Mouse (Mus musculus): Measurements from ENCODE around the gene Gm8369.
"Not testable (repeated sequence)": the region's sequence is repeated elsewhere in the genome, so short reads cannot be mapped to it uniquely, and the experiment has no call there.

Gm8369 gene

DNA sequence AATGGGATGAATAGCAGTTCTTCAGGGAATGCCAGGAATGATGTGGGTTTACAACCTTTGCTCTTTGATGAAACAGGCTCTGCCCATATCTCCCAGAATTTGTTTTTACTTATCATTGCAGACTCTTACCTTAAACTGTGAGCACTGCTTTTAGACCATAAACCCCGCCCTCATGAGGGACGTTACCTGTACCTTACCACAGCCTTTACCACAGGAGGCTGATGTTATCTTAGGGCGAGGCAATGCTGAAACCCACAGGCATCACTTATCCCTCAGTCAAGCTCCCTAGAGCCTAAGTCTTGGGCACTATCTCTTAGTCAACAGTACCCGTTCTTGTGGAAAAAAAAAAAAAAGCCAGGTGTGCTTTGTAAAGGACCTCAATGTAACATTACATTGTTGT, 31.1 kb downstream of the Gm8369 start:
- no peak for DNase-seq

DNA sequence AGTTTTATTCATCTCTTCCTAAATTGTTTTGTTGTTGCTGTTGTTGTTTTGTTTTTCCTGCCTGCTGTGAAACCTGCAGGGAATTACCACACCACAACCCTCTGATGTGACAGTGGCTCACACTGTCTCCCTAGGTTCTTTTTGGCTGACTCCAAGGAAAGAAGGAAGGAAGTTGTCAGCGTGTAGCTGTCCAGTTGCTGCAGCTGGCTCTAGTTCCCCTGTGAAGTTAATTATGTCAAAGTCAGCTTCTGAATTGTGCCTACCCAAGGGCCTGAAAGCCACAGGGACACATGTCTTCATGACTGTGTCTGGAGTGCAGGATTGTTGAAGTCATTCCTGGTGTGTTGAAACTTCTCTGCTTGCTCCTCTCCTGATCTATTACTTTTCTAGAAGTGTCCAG, 31.6 kb downstream of the Gm8369 start:
- peak in 1 of 2 experiments; percentile 3 for DNase-seq

DNA sequence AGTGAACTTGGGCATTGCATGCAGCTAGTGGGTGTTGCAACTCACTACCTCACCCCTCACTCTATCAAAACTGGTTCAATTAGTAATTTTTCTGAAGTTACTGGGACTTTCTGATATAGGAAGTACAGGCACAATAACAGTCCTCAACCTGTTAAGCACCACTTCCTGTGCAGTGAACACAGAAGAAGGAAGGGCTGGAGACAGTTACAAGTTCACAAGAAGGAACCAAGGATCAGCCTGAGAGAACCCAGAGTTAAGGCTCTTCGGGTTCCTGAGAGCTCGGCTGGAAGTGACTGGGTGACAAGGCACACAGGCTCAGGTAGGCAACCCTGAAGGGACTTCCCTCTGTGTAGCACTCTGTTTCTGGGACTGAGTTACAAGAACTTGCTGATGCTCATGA, 32.6 kb downstream of the Gm8369 start:
- not testable (repeated sequence) for DNase-seq

DNA sequence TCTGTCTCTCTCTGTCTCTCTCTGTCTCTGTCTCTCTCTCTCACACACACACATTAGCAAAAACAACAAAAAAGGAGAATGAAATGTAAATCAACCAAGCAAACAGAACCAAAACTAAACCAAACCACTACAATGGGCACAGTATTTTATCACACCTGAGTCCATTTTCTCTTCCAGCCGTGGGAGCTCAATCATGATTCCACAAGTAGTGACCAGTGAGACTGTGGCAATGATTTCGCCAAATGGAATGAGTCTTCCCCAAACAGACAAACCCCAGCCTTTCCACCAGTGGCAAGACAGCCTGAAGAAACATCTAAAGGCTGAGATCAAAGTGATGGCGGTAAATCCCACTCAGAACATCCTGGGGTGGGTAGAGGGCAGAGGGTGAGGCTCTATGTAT, 34.4 kb downstream of the Gm8369 start:
- no peak for DNase-seq

DNA sequence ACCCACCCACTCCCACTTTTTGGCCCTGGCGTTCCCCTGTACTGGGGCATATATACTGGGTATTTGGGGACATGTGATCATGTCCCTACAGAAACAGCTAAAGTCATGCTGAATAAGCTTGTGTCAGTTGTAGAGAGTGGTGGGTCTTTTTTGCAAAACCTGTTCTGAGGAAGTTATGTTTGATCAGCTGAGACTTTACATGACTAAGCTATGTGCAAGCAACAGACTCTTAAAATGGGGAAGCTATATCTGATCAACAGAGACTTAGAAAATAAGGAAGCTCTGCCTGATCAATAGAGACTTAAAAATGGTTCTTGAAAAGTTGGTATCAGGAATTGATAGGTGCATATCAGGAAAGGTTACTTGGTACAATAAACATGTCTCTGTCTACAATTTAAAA, 47.7 kb downstream of the Gm8369 start:
- DNase-seq: no peak

DNA sequence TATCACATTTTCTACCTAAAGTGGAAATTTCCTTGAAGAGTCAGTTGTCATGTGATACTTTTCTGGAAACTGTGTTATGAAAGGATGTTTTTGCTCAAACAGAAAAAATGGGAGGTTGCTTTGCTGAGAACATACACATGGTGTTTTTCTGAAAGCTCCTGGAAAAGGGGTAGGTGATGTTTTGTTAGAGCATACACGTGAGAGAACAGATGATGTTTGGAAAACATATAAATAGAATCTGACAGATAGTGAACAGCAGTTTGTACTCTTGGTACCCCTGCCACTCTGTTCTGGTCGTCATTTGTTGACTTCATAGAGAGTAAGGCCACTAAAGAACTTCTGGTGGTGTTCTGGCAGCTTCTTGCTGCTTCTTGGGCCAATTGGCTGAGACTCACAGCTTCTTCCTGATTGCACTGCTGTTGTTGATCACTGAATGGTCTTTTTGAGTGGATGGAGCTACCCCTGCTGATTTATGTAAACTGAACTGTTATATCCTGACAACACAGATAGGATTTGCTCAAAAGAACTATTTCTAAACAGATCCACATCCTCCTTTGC, 48.2 kb downstream of the Gm8369 start:
- DNase-seq: no peak

DNA sequence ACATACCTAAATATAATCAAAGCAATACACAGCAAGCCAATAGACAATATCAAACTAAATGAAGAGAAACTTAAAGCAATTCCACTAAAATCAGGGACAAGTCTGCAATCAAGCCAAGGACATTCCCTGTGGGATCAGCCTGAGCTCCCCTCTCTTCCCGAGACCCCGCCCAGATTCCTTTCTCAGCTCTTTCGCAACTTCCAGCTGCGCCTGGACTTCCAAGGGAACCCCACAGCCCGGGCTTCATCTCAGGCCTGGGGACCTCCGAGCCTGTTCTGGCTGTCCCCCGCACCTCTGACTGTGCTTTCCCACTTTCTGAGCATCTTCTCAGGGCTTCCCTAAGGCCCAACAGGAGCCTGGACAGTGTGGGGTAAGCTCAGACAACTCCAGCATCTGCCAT, 50.9 kb downstream of the Gm8369 start, which contains the start of gene Ms4a4d:
Gene Ms4a4d (plus strand): TSS at position 209 of the 400 bp plus-strand sequence.
- DNase-seq: peak in 1 of 2 experiments; percentile 6

DNA sequence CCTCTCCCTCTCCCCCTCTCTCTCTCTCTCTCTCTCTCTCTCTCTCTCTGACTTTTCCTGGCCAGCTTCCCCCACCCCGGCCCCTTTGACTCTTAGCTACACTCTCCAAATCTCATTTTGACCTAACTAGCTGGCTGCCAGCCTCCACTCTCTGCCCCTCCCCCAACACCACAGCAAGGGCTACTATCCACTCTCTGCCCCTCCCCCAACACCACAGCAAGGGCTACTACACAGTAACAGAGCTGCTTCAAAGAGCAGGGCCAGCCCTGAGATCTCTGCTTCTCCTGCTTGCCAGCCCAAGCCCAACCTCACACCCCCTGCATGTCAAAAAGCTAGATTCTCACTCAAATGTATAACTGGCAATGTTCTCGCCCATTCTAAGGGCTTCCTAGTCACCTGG, 51.6 kb downstream of the Gm8369 start:
- peak; percentile 3 to 15 for DNase-seq

DNA sequence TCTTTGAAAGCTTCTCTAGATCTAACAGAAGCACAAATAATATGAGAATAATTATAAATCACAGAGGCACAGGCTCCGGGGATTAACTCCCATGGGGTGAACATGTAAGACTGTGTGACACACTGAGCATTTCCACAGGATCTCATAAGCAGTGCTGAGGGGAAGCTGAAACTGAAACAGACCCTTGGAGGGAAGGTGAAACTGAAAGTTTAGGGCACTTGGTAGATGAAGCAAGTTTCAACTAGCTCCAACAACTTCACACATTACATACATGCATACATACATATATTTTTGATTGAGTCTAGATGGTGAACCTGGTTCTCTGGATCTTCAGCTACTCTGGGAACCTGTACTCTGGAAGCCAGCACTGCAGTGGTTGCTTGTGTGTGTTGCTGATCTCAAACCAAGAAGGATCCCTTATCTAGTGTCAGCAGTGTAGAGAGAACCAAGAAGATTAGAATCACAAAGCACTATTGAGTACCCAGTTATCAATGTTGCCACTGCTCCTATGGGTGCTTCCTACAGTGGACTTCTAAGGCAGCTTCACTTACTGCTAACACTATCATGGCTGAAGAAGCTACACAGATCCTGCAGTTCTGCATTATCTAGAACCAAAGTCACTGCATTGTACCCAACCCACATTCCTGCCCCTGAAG, 54.6 kb downstream of the Gm8369 start:
- not testable (repeated sequence) for DNase-seq

DNA sequence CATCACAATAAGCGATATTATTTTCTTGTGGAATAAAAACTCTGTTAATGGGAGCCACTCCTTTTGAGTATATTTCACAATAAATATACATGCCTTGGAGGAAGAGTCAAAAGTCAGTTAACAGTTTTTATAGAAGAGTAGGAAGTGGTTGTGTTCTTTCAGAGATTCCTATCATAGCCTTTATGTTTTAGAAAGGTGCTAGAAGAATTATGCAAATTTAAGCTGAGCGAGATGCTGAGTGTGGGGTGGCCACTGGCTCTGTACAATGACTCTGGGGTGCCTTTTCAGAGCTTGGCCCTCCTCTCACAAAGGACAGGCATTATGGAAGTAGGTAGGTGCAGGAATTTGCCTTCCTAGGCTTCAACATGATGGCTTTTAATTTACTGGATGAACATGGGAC, 58.6 kb downstream of the Gm8369 start:
- not testable (repeated sequence) for DNase-seq

DNA sequence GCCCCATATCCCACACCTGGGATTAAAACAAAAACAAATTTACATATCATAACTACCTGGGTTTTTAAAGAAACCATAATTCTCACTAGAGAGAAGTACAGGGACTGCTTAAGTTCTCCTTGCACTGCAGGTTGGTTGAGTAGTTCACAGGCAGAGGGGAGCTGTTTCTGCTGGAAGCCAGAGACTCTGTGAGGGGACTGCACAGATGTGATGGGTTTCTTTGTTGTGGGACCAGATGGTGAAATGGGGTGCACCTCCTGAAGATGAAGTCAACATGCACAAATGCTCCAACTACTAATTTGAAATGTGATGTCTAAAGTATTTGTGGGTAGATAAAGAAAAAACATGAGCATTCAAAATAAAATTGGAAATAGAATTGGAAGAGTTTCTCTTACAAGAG, 62.2 kb downstream of the Gm8369 start:
- no peak for DNase-seq

DNA sequence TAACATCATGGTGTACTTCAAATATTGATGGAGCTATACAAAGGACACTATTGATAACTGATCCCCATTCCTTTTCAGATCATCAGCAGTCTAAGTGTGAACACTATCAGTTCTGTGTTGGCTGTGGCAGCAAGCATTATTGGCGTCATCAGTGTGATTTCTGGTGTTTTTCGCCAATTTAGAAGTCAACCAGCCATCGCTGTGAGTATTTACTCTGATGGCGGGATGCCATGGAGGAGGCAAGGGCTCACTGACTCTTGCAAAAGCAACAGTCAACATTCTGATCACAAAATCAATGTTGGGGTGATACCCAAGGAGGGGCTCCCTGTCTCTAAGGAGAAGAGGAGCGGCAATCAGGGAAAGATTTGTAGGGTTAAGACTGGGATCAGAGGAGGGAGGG, 69.0 kb downstream of the Gm8369 start:
- DNase-seq: no peak

DNA sequence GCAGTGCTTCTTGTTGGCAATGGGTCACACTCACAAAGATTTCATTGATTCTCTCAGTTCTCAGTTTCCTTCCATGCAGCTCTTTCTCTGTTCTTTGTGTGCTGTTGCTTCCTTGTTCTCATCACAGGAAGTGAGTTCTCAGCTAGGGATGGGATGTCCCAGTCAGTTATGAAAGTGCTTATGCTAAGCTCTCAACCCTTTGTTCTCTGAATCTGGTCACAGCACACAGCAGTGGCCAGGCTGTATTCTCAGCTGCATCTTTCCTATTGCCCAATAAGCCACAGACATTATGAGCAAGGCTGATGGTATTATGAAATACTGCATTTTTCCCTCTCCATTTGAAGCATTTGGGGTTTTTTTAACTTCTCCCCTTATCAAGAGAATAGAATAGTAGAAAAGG, 73.8 kb downstream of the Gm8369 start:
- DNase-seq: not testable (repeated sequence)

Data from kidney, postnatal 4 days (tissue).